Mouse (Mus musculus): ENCODE data around the gene Rad50. TPM values are rescaled to one million over a fixed set of nuclear protein-coding genes. Genes with fewer than 3 reads are reported as not detected.
A peak's percentile ranks its signal among the peaks of the same experiment; 100 is the strongest.

Gene Rad50
- polyA plus RNA-seq (2012; ENCODE audit: insufficient read depth, insufficient read length, missing spikeins) = 20.1 and 20.4 TPM in 2 replicates

DNA sequence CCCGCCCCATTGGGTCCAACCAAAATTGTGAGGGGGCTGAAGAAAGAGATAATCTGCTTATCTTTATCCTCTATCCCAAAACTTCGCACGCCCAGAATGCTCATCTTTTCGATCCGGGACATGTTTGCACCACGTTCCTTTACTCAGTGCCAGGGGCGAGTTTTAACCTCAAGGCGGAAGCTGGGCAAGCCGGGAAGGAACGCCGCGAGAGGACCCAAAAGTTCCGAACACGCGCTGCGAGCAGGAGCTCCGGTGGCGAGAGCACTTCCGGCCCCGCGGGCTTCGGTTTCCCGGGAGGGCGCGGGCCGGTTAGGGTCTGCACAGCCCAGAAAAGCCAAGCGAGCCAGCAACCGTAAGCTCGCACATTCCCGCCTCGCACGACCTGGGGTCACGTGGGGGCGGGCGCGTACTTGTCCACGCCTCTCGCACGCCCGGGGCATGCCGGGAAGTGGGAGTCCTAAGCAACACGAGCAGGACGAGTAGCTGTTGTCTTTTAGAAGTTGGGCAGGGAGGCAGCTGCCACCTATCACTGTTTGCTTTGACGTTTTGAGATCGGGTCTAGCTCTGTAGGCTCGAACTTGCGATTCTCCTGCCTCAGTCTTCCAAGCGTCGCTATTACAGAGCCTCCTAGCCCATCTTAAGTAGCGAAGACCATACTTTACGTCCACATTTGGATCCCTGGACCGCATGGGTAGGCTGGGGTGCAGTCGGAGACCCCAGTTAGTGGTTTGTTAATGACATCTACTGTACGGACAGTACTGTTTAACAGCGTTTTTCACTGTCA lies at the start of gene Rad50:
Gene Rad50 (minus strand): TSS at position 386 of the 784 bp plus-strand sequence.
- Histone ChIP-seq H3K4me3 (ENCODE audit: insufficient read depth, low read length) (peak within 1 kb of the TSS; percentile 78), H3K27ac (ENCODE audit: insufficient read depth, low read depth, low read length) (peak within 1 kb of the TSS; percentile 70), H3K4me1 (ENCODE audit: control insufficient read depth, insufficient read depth, low read length) (peaks cover 6% of the 10 kb centered on the region)
- TF ChIP-seq POLR2A (IDR thresholded peaks at IDR 0.05; ENCODE audit: borderline replicate concordance, low read depth, low read length) (no peak), CTCF (IDR thresholded peaks at IDR 0.05; ENCODE audit: low read depth, low read length) (no peak)

- H3K4me3 ChIP-seq (ENCODE audit: insufficient read depth, low read length) = no peak overlapping the region
- H3K27ac ChIP-seq (ENCODE audit: insufficient read depth, low read depth, low read length) = no peak overlapping the region
- no peaks in the 10 kb centered on the region for H3K4me1 ChIP-seq (ENCODE audit: control insufficient read depth, insufficient read depth, low read length)
- TF ChIP-seq CTCF (IDR thresholded peaks at IDR 0.05; ENCODE audit: low read depth, low read length) = no peak
- no peak for TF ChIP-seq POLR2A (IDR thresholded peaks at IDR 0.05; ENCODE audit: borderline replicate concordance, low read depth, low read length)
These were observed 48.0 kb upstream of the Rad50 start for GRCm38 (mm10) chr11:53755011-53755595.

DNA sequence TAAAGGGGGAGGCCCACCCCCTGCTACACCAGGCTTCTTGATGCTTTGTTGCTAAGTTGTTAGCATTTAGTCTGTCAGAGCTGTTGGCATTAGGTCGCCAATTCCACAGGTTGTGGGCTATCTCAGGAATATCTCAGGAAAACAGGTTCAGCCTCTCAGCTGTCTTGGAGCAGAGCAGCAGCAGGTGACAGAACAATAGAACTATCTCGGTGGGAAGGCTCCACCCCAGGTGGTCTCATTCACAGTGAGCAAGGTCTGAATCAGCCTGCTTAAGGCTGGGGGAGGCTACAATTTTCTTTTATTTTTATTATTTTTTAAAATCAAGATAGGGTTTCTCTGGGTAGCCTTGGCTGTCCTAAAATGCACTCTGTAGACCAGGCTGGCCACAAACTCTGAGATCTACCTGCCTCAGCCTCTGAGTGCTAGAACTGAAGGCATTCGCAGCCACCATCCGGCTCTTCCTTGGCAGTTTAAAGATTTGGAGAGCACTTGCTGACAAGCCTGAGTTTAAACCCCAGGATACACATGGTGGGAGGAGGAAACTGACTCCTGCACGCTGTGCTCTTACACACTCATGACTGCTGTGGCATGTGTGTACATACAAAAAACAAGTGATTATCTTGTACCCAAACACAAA lies 42.7 kb upstream of the Rad50 start:
- Histone ChIP-seq H3K4me1 (ENCODE audit: control insufficient read depth, insufficient read depth, low read length) (peaks cover 18% of the 10 kb centered on the region), H3K27ac (ENCODE audit: insufficient read depth, low read depth, low read length) (no peak overlapping the region), H3K4me3 (ENCODE audit: insufficient read depth, low read length) (no peak overlapping the region)
- TF ChIP-seq CTCF (IDR thresholded peaks at IDR 0.05; ENCODE audit: low read depth, low read length) (no peak), POLR2A (IDR thresholded peaks at IDR 0.05; ENCODE audit: borderline replicate concordance, low read depth, low read length) (no peak)

GRCm38 (mm10) chr11:53749306-53749705 lies 42.2 kb upstream of the Rad50 start:
- H3K4me1 ChIP-seq (ENCODE audit: control insufficient read depth, insufficient read depth, low read length) = peaks cover 18% of the 10 kb centered on the region
- no peak overlapping the region for H3K4me3 ChIP-seq (ENCODE audit: insufficient read depth, low read length)
- TF ChIP-seq CTCF (IDR thresholded peaks at IDR 0.05; ENCODE audit: low read depth, low read length) (no peak), POLR2A (IDR thresholded peaks at IDR 0.05; ENCODE audit: borderline replicate concordance, low read depth, low read length) (no peak)
- H3K27ac ChIP-seq (ENCODE audit: insufficient read depth, low read depth, low read length) = no peak overlapping the region

GRCm38 (mm10) chr11:53748614-53749013 lies 41.5 kb upstream of the Rad50 start:
- H3K27ac ChIP-seq (ENCODE audit: insufficient read depth, low read depth, low read length) = peak overlapping the region; percentile 26
- H3K4me3 ChIP-seq (ENCODE audit: insufficient read depth, low read length) = no peak overlapping the region
- H3K4me1 ChIP-seq (ENCODE audit: control insufficient read depth, insufficient read depth, low read length) = peaks cover 18% of the 10 kb centered on the region
- no peak for TF ChIP-seq POLR2A (IDR thresholded peaks at IDR 0.05; ENCODE audit: borderline replicate concordance, low read depth, low read length)
- no peak for TF ChIP-seq CTCF (IDR thresholded peaks at IDR 0.05; ENCODE audit: low read depth, low read length)

DNA sequence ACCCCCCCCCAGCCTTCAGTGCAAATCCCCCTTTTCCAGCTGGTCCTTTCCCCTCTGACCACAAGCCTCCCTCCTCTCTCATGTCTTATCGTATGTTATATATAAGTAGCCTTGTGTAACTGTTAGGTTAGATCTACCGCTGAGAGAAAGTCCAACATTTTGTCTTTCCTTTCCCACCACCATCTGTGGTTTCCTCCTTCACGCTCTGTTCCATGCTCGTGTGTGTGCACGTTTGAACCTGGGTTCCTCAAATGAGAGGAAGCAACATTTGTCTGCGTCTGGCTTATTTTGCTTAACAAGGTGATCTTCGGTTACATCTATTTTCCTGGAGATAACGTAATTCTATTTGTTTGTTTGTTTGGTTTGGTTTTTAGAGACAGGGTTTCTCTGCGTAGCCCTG lies 40.9 kb upstream of the Rad50 start:
- Histone ChIP-seq H3K4me3 (ENCODE audit: insufficient read depth, low read length) (no peak overlapping the region), H3K4me1 (ENCODE audit: control insufficient read depth, insufficient read depth, low read length) (peaks cover 18% of the 10 kb centered on the region), H3K27ac (ENCODE audit: insufficient read depth, low read depth, low read length) (0 out of 2 replicates have a peak overlapping the region, but pooled peaks have one; percentile 26)
- no peak for TF ChIP-seq CTCF (IDR thresholded peaks at IDR 0.05; ENCODE audit: low read depth, low read length)
- TF ChIP-seq POLR2A (IDR thresholded peaks at IDR 0.05; ENCODE audit: borderline replicate concordance, low read depth, low read length) = no peak

DNA sequence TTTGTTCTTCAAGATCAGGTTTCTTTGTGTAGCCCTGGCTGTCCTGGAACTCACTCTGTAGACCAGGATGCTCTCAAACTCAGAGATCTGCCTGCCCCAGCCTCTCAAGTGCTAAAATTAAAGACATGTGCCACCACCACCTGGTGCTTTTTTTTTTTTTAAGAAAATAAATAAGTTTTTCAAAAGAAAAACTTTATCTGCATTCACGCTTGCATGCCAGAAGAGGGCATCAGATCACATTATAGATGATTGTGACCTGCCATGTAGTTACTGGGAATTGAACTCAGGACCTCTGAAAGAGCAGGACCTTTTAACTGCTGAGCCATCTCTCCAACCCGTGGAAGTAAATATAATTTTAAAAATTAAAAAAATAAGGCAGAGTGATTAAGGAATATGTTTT lies 38.1 kb upstream of the Rad50 start:
- Histone ChIP-seq H3K4me3 (ENCODE audit: insufficient read depth, low read length) (no peak overlapping the region), H3K27ac (ENCODE audit: insufficient read depth, low read depth, low read length) (no peak overlapping the region), H3K4me1 (ENCODE audit: control insufficient read depth, insufficient read depth, low read length) (peaks cover 18% of the 10 kb centered on the region)
- TF ChIP-seq CTCF (IDR thresholded peaks at IDR 0.05; ENCODE audit: low read depth, low read length) (no peak), POLR2A (IDR thresholded peaks at IDR 0.05; ENCODE audit: borderline replicate concordance, low read depth, low read length) (no peak)

GRCm38 (mm10) chr11:53742353-53742752 lies 35.2 kb upstream of the Rad50 start:
- Histone ChIP-seq H3K4me3 (ENCODE audit: insufficient read depth, low read length) (no peak overlapping the region), H3K4me1 (ENCODE audit: control insufficient read depth, insufficient read depth, low read length) (peaks cover 2% of the 10 kb centered on the region; the same call in 1 of the 2 replicates), H3K27ac (ENCODE audit: insufficient read depth, low read depth, low read length) (no peak overlapping the region)
- TF ChIP-seq POLR2A (IDR thresholded peaks at IDR 0.05; ENCODE audit: borderline replicate concordance, low read depth, low read length) = no peak
- TF ChIP-seq CTCF (IDR thresholded peaks at IDR 0.05; ENCODE audit: low read depth, low read length) = no peak

DNA sequence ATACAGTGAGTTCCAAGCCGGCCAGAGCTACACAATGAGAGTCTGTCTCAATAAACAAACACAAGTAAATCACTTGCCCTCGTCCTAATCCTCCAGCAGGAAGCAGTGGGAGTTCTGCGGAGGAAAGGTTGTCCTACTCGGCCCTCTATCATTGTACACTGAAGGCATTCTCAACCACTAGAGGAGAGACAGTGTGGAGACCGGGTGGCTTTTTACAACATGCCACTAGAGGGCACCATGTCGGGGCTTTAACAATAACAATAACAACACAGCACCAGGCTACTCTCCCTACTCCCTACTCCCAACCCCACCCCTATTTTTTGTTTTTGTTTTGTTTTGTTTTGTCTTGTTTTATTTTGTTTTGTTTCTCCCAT lies 30.4 kb upstream of the Rad50 start:
- no peak for TF ChIP-seq CTCF (IDR thresholded peaks at IDR 0.05; ENCODE audit: low read depth, low read length)
- no peak for TF ChIP-seq POLR2A (IDR thresholded peaks at IDR 0.05; ENCODE audit: borderline replicate concordance, low read depth, low read length)
- no peak overlapping the region for H3K27ac ChIP-seq (ENCODE audit: insufficient read depth, low read depth, low read length)
- H3K4me1 ChIP-seq (ENCODE audit: control insufficient read depth, insufficient read depth, low read length) = no peaks in the 10 kb centered on the region
- H3K4me3 ChIP-seq (ENCODE audit: insufficient read depth, low read length) = no peak overlapping the region

All from bone marrow macrophage, adult 2 months (primary cell).